Mouse (Mus musculus) urinary bladder, postnatal 10 days (tissue): ENCODE data around the gene Zwilch.
"Not testable (repeated sequence)": the region's sequence is repeated elsewhere in the genome, so short reads cannot be mapped to it uniquely, and the experiment has no call there.

ENCODE experiments used
- DNase-seq: peaks from one replicate; pipeline ENCODE4 v3.0.0; 2022; ENCODE audit warnings: low spot score

Zwilch gene

DNA sequence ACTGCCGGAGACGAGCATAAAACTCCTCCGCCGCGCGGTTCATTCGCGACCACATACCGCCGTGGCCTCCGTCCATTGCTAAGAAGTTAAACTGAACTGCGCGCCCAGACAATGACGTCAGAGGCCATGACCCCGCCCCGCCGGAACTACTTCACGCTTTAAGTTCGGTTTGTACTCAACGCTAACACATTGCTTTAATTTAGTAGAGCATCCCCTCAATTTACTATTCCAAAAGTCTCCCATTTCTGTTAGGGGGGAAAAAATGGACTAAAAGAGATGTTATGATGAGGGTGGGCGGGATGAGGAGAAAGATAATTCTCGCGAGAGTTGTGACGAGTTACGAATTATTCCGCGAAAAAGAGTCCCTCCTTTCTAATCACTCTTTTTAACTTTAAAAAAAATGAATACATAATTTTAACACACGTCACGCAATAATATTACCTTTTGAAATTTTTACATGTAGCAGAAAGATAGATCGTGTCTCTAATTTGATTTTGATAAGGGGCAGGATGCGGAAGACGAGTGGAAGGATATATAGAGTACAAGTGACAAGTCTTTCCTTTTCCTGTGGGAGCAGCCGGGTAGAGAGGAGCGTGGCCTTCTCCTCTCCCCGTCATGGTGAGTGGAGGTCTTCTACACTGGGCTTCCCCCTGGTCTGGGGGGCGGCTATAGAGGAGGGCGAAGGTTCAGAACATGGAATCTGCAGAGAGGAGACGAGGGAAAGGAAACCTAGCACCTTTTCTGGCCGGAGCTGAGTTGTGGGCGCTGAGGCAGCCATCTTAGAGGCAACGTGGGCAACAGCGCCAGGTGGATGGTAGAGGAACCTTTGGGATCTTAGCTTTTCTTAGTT is at the start of gene Zwilch, which contains the start of gene Rpl4:
Zwilch (minus strand) TSS at position 289 of the 850 bp plus-strand sequence.
Rpl4 (plus strand) TSS at position 560 of the 850 bp plus-strand sequence.
- DNase-seq, result peak; percentile 52

DNA sequence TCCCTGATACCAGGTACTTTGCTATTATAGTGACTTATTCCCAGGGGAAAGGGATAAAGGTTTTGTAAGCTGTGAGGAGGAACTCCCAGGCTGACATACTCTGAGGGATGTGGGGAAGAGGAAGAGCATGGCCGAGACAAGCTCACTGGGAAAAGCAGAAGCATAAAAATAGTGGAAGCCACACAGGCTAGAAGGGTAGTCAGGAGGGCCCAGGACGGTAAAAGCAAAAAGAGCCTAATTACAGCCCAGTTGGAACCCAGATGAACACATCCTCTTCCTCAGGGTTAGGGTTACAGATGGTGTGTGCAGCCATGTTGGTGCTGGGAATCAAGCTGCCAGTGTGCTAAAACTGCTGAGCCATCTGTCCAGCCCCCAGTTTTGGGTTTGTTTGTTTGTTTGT is 49.2 kb upstream of the Zwilch start:
- no peak for DNase-seq

DNA sequence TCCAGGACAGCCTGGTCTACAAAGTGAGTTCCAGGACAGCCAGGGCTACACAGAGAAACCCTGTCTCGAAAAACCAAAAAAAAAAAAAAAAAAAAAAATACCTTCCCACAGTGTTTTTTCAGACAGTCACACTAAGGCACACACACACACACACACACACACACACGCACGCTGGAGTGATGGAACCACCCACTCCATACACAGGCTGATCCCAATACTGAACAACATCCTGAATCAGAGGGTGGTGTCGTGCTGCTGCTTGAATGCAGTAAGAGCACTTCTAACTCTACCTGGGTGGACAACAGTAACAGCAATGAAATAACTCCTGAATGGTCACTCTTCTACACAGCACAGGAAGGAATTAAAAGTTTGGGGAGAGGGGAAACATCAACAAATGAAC is 48.6 kb upstream of the Zwilch start:
- DNase-seq, result no peak

DNA sequence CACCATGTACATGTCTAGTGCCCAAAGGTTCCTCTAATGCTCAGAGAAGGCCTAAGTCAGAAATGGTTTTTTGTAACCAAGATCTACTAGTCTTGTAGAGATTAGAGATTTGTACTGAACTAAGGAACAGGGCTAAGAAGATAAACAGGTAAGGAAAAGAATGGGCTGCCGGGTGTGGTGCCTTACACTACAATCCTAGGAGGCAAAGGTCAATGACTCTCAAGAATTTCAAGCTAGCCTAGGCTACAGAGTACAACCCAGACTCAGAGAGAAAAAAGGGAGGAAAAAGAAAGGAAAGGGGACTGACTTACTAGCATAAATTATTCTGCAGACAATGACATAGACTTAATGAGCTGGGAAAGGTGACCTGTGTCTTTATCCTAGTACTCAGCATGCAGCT is 47.7 kb upstream of the Zwilch start:
- no peak for DNase-seq

DNA sequence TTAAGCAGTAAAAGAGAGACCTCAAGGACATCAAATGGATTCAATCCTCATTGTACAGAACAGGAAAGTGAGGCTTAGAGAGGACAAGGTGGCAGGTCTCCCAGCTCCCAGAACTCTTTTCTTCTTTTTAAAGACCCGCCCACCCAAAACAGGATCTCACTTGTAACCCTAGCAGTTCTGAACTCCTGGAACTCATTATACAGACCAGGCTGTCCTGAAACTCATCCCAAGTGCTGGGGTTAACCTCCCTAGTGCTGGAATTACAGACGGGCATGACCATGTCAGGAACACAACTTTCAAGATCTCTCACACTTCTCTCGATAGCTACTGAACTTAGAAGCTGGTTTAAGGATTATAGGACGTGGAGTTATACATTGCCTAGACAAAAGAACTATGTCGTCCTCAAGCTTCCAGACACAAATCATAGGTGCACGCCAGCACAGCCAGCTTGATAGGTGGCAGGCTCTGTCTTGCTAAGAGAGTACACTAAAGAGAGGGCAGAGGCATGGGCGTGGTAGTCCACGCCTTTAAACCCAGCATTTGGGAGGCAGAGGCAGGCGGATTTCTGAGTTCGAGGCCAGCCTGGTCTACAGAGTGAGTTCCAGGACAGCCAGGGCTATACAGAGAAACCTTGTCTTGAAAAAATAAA is 47.0 kb upstream of the Zwilch start:
- DNase-seq, result no peak

DNA sequence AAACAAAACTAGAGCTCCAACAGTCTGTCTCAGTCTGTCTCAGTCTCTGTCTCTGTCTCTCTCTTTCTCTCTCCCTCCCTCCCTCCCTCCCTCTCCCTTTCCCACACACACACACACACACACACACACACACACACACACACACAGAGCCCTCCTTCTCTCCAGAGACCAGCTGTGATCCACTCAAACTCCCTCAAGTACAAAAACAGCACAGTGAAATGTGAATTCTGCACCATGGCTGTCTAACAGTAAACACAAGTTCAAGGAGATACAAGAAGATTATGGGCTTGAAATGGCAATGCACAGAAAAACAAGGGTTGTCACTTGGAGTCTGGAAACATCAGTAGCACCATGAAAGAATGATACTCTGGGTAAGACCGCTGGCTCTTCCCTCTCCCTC is 46.4 kb upstream of the Zwilch start:
- no peak for DNase-seq

DNA sequence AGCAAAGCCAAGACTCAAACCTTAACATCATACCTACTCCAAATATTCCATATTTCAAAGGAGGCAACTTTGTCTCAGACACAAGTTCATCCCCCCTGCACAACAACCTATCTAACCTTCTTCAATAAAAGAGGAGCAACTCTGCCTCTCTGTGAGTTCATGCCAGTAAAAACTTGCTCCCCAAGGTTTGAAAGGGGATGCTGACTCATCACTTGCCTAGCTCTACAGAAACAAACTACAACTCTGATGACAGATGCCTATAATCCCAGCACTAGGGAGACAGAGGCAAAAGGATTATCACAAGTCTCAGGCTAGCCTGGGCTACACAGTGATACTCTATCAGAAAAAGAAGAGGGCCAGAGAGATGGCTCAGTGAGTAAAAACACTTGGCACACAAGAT is 45.0 kb upstream of the Zwilch start:
- DNase-seq, result no peak

DNA sequence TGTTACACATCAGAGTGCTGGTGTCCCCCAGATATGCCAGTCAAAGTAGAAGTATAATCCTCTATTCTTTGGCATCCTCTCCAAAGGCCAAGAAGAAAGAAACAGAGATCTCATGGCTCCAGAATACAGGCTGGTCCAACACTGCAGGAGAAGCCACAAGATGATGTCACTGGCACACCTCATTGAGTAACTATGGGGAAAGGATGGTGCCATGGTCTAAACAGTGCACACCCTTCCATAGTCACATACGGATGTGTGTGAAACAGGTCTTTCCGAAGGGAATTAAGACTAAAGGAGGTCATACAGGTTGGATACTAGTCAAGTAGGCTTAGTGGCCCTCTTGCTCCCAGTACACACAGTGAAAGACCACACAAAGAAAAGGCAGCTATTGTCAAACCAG is 43.7 kb upstream of the Zwilch start:
- DNase-seq, result no peak

DNA sequence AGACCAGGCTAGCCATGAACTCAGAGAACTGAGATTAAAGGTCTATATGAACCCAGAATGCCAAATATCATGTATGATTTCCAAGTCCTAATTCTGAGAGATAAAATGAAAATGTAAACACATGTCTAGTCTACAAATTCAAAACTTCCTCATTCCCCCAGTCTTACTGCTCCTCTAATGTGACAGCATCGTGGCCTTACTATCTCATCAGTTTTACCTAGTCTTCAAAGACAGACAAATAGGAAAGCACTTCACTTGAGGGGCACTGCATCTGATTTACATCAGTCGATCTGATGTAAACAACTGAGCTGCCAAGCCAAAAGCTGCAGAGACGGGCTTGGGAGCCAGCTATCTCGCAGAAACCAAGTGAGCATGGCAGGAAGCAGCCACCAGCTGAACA is 43.2 kb upstream of the Zwilch start:
- DNase-seq, result no peak

DNA sequence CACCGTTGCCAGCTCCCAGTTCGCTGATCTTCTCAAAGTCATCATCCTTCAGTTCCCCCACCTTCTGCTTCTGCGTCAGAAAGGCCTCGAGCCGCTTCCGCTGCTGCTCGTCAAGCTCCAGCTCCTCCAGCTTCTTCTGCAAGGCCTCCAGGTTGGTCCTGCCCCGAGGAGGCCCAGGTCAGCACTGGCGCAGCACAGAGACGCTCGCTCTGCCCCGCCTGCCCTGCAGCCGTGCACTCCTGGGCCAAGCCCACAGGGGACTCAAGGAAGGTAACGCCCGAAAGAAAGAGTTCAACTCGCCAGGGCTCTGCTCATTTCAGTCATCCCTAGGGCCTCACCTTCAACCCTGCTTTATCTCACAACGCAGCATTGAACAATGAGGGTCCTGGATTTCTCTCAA is 41.5 kb upstream of the Zwilch start:
- DNase-seq, result no peak

DNA sequence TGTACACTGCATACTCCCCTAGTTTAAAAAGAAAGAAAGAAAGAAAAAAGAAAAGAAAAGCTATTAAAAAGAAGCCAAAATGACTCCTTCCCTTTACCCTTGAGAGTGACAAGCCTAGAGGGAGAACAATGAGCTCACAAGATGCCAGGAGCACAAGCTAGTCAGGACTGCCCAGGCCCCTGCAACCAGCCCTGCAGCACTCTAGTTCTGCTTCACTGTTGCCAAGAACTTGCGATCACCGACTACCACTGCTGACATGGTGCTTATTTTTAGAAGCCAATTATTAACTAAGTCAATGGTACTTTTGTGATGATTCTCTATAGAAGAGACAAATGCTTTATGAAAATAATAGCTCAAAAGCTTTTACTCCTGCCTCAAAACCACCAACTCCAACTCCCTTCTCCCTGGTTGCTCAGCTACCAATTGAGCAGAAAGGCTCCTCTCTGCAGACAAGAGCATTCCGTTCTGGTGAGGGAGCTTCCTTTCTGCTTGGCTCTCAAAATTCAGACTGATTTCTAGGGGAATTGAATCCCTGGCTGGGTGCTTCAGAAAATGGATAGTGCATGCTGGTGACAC is 34.7 kb upstream of the Zwilch start:
- DNase-seq, result no peak

DNA sequence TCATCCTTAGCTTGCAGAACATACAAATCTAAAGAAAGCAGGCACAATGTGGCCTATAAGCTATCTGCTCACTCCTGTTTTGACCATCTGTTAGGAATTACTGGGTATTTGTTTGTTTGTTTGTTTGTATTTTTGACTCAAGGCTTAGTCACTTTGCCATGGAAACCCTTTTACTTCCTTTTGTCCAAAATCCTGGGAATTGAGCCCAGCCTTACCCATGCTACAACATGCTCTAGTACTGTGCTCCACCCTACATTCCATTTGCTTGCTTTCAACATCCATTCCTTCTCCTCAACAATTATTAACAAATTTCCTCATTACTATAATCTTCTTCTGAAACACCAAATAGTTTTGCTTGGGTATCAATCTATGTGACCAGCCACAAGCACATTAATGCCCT is 30.0 kb upstream of the Zwilch start:
- no peak for DNase-seq

DNA sequence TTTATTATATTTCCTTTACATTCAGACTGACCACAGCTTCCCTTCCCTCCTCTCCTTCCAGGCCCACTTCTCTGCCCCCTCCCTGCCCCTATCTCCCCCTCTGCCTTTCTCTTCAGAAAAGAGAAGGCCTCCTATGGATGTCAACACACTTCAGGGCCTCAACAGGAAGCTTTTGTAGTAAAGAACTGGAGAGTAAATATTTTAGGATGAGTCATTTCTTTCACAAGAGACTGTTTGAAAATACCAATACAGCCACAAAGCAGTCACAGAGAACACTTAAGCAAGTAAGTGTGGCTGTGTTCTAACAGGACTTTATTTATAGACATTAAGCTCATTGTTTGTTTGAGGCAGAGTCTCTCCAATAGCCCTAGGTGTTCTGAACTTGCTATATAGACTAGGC is 29.4 kb upstream of the Zwilch start:
- DNase-seq, result no peak

DNA sequence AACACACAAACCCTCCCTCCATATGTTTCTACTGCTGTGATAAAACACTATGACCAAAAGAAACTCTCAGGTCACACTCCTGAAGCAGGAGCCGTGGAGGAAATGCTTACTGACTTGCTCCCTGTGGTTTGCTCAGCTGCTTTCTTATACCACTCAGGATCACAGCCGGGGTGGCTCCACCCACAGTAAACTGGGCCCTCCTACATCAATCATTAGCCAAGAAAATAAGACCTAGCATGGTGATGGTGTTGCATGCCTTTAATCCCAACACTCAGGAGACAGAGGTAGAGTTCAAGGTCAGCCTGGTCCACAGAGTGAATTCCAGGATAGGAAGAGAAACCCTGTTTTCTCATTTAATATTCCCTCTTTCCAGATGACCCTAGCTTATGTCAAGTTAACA is 27.0 kb upstream of the Zwilch start:
- DNase-seq, result no peak

DNA sequence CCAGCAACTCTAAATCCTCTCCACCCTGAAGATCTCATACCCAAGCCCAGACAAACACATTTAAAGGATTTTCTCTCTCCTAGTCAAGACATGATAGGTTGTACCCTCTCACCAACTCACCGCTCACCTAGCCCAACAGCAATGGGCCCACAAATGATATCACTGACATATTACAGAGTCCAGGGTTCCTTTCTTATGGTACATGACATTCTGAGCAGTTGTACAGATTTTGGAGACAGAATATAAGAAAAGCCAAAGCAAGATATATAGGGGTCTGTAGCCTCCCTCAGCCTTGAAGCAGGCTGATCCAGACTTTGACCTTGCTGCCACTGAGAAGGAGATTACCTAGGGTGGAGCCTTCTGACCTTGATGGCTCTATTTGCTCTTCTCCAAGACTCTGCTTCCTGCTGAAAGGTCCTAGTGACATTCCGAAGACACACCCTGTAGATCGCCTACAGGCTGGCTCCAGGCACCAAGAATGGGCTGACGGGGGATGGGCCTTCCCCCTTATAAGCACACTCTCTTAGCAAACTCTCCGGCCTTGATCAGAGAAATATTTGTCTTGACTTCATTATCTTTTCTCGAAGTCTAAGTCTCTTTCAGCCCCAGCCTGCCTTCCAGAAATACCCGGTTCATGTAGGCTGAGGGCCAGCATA is 26.0 kb upstream of the Zwilch start:
- not testable (repeated sequence) for DNase-seq

DNA sequence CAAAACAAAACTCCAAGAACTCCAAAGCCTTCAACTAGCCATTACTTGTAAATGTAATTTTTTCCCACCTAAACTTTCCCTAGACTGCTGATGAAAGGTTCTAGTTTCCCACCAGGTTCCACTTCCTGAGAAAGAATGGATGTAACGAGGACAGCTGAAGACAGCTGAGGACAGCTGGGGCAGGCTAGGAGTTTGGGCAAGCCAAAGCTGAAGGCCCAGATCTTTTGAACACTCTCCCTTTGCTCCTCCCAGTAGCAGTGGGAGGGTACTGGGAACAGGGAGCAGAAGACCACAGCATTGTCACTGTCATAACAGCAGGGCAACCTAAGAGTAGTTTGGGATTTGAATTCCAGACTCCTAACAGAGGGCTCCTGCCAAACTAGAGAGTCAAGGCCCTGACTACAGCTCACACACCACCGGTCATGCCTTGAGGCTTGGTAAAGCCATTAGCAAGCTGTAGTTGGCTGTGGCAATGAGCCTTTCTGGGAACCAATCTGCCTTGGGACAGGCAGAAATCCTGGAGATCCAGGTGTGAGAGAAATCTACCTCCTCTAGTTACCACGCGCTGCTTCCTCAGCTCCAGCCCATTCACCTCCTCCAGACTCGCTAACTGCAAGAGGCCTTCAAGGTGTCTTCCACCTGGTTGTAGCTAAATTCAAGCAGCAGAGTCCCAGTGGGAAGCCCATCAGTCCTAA is 25.3 kb upstream of the Zwilch start:
- no peak for DNase-seq

DNA sequence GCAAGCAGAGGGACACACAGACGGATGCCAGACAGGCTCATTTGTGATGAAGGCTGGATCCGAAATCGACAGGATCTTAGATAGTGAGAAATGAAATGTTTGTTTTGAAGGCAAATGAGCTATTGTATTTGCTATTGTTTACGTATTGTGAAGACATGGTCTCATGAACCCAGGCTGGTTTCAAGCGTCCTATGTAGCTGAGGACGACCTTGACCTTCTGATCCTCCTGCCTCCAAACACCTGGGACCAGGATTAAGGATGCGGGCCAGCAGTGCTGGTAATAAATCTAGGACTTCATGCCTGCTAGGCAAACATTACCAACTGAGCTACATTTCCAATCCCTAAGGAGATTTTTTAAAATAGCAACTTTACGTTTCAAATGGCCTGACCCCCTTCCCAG is 24.6 kb upstream of the Zwilch start:
- DNase-seq, result no peak

DNA sequence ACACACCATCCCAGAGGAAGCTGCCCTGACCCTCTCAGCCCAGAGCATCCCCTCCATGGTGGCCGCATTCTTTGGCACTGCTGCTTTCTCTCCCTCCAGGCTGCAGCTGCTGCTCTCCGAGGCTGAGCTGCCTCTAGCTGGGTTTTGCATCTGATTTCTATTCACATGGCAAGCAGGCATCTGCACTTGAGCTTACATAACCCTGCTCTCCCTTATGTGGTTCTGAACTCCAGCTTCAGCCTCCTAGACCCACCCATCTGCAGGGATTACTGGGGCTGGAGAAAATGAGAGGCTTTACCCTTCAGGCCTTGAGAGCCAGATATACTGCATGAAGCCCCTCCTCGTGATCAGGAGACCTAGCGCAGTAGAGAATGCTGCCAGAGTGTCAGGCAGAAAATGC is 22.6 kb upstream of the Zwilch start:
- DNase-seq, result no peak

DNA sequence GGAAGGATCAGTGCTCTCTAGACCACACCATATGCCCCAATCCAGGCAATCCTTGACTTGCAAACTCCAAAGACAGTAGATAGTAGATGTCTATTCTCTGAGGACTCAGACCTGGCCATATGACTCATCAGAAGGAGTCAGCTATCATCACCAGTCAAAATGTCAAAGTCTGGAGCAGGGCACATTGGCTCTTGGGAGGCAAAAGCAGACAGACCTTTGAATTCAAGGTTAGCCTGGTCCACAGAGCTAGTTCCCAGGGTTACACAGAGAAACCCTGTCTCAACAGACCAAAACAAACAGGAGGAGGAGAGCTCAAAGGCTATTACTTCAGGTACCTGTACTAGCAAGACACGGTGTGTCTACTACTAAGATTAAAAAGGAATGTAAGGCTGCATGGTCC is 21.0 kb upstream of the Zwilch start:
- no peak for DNase-seq

DNA sequence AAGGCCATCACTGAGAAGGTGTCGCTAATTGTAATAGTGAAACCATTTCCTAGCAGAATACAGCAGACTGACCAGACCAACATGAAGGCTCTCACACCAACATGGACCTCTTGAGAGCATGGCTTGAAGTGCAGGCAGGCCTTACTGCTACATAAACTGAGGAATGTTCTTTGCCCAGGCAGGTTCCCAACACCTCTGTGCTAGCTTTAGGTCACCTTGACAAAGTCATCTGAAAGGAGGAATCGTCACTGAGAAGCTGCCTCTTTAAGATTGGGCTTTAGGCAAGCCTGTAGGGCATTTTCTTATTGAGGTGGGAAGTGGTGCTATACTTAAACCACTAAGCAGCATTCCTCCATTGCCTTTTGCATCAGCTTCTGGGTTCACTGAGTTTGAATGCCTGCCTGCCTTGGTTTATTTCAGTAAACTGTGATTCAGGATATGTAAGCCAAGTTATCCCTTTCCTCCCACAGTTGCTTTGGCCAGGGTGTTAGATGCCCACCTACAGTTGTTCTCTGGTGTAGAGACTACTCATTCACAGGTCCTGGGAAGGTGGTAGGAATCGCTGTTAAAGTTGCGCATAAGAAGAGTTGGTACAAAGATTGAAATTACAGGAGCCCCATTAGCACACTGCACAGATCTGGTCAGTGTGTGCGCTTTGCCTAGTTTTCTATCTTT is 11.4 kb upstream of the Zwilch start:
- no peak for DNase-seq

DNA sequence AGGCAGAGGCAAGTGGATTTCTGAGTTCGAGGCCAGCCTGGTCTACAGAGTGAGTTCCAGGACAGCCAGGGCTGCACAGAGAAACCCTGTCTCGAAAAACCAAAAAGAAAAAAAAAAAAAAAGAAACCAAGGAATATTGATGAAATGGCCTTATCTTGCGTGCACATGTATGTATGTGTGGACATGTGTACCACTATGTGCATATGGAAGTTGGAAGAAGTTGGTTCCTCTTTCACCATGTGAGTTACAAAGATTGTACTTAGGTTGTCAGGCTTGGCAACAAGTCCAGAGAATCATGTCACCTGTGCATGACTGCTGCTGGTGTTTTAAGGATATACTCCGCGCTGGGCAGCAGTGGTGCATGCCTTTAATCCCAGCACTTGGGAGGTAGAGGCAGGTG is 10.4 kb upstream of the Zwilch start:
- not testable (repeated sequence) for DNase-seq
